Mouse (Mus musculus) G1E (cell line): ENCODE measurements around the gene Ak4. TPM values are rescaled to one million over a fixed set of nuclear protein-coding genes. Genes with fewer than 3 reads are reported as not detected.

Source experiments
- ATAC-seq: 2 replicates; pipeline ENCODE4 v1.8.0; 2016; ENCODE audit warnings: mild to moderate bottlenecking; ENCODE audit not compliant: insufficient number of reproducible peaks, poor library complexity, low FRiP score, severe bottlenecking; ENCODE audit errors: extremely low read depth
- DNase-seq: peaks from one replicate; pipeline ENCODE4 v3.0.0; 2012; ENCODE audit warnings: low spot score
- H3K27me3 ChIP-seq: 2 replicates; pipeline ENCODE4 v1.6.1; 2012; ENCODE audit warnings: mild to moderate bottlenecking, low read length, inconsistent platforms; ENCODE audit not compliant: insufficient read depth
- H3K36me3 ChIP-seq: replicated peaks from 2 replicates; pipeline ENCODE3; 2012; ENCODE audit warnings: mild to moderate bottlenecking, inconsistent platforms
- H3K4me1 ChIP-seq: 2 replicates; pipeline ENCODE4 v1.6.1; 2012; ENCODE audit warnings: low read depth, low read length, inconsistent platforms, mixed read lengths; ENCODE audit not compliant: insufficient read depth
- H3K4me3 ChIP-seq: 2 replicates; pipeline ENCODE4 v1.5.1; 2012; ENCODE audit warnings: low read depth, mild to moderate bottlenecking, inconsistent platforms, low read length, moderate library complexity, mixed read lengths
- H3K9me3 ChIP-seq: replicated peaks from 2 replicates; pipeline ENCODE4 v1.6.1; 2012; ENCODE audit warnings: inconsistent platforms
- CTCF ChIP-seq: IDR thresholded peaks from 2 replicates; pipeline ENCODE4 v1.5.1; 2012; ENCODE audit warnings: low read depth, low read length, inconsistent platforms, mixed read lengths
- GATA1 ChIP-seq: IDR thresholded peaks from 2 replicates; pipeline ENCODE4 v1.6.1; 2012; ENCODE audit warnings: borderline replicate concordance, low read length, inconsistent platforms, mixed read lengths
- GATA2 ChIP-seq: IDR thresholded peaks from 2 replicates; pipeline ENCODE4 v1.6.1; 2012; ENCODE audit warnings: low read depth, low read length, inconsistent platforms, borderline replicate concordance
- POLR2AphosphoS5 ChIP-seq: IDR thresholded peaks from 2 replicates; pipeline ENCODE4 v1.6.1; 2012; ENCODE audit warnings: low read depth, low read length, inconsistent platforms; ENCODE audit not compliant: insufficient replicate concordance
- TAL1 ChIP-seq: conservative IDR thresholded peaks from 2 replicates; pipeline ENCODE4 v1.6.1; 2012; ENCODE audit warnings: low read depth, low read length, inconsistent platforms, mixed read lengths
- polyA plus RNA-seq: library from polyadenylated mRNA; stranded (reverse); fragments of >175 nt; gene quantifications from 2 replicates; pipeline ENCODE4 v1.2.3, GENCODE M21; 2012
- total RNA-seq, 2 experiments: library from RNA; stranded (forward) in 1 of 2; stranded (reverse) in 1 of 2; fragments of 200-1000 nt in 1 of 2; fragments of >200 nt in 1 of 2; fragmentation: Nextera tagmentation in 1 of 2; gene quantifications; 2 replicates each; pipeline ENCODE4 v1.2.3; 2014 to 2017

Gene Ak4
- total and polyA plus RNA-seq, 3 experiments = not detected

GRCm38 (mm10) chr4:101419911-101420880 is 1.1 kb downstream of the Ak4 start:
- no peak for ATAC-seq
- no peaks in the 10 kb centered on the region for H3K4me1 ChIP-seq
- no peaks in the 10 kb centered on the region; the same call in 1 of the 2 replicates for H3K27me3 ChIP-seq
- DNase-seq = no peak
- H3K9me3 ChIP-seq = peaks cover 10% of the 10 kb centered on the region
- no peaks in the 10 kb centered on the region for H3K36me3 ChIP-seq
- TF ChIP-seq CTCF = no peak
- no peak for TF ChIP-seq TAL1
- no peak for TF ChIP-seq GATA1
- no peak for TF ChIP-seq POLR2AphosphoS5
- TF ChIP-seq GATA2 = no peak
- no peak overlapping the region; the same call in 1 of the 2 replicates for H3K4me3 ChIP-seq

DNA sequence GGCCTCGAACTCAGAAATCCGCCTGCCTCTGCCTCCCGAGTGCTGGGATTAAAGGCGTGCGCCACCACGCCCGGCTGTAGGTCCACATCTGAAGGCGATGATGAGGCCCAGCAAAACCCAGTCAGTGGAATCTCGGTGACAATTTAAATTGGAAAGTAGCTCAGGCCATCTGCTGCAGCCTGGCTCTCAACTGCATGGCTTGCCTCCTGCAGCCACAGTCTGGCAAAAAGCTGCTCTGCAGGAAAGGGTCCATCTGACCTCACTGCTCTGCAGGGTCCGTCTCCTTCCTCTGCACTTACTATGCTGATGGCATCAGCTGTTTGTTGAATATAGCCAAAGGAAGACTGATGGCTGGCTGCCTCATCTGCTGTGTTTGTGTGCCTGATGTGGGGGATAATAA is 3.9 kb downstream of the Ak4 start:
- TF ChIP-seq GATA1 (no peak), CTCF (no peak), TAL1 (no peak), GATA2 (no peak), POLR2AphosphoS5 (no peak)
- H3K27me3 ChIP-seq = no peaks in the 10 kb centered on the region; the same call in 1 of the 2 replicates
- DNase-seq (no peak), ATAC-seq (no peak)
- no peaks in the 10 kb centered on the region for H3K36me3 ChIP-seq
- H3K9me3 ChIP-seq = peaks cover 10% of the 10 kb centered on the region
- no peaks in the 10 kb centered on the region for H3K4me1 ChIP-seq
- no peak overlapping the region for H3K4me3 ChIP-seq

- Histone ChIP-seq H3K36me3 (no peaks in the 10 kb centered on the region), H3K4me1 (no peaks in the 10 kb centered on the region), H3K4me3 (no peak overlapping the region), H3K27me3 (no peaks in the 10 kb centered on the region; the same call in 1 of the 2 replicates), H3K9me3 (peaks cover 10% of the 10 kb centered on the region)
- DNase-seq (no peak), ATAC-seq (no peak)
- TF ChIP-seq GATA1 = no peak
- TF ChIP-seq CTCF = no peak
- no peak for TF ChIP-seq POLR2AphosphoS5
- TF ChIP-seq GATA2 = no peak
- no peak for TF ChIP-seq TAL1
Measured at GRCm38 (mm10) chr4:101423571-101423970, 4.5 kb downstream of the Ak4 start.

- TF ChIP-seq GATA1 (no peak), CTCF (no peak), TAL1 (no peak), GATA2 (no peak), POLR2AphosphoS5 (no peak)
- ATAC-seq (no peak), DNase-seq (no peak)
- peaks cover 10% of the 10 kb centered on the region for H3K9me3 ChIP-seq
- no peaks in the 10 kb centered on the region for H3K36me3 ChIP-seq
- no peaks in the 10 kb centered on the region for H3K4me1 ChIP-seq
- no peak overlapping the region for H3K4me3 ChIP-seq
- H3K27me3 ChIP-seq = no peaks in the 10 kb centered on the region; the same call in 1 of the 2 replicates
Measured at GRCm38 (mm10) chr4:101424495-101424894, 5.4 kb downstream of the Ak4 start.

- Histone ChIP-seq H3K4me1 (no peaks in the 10 kb centered on the region), H3K36me3 (no peaks in the 10 kb centered on the region), H3K27me3 (no peaks in the 10 kb centered on the region; the same call in 1 of the 2 replicates), H3K9me3 (peaks cover 5% of the 10 kb centered on the region), H3K4me3 (no peak overlapping the region)
- no peak for ATAC-seq
- no peak for TF ChIP-seq GATA1
- no peak for TF ChIP-seq POLR2AphosphoS5
- TF ChIP-seq CTCF = no peak
- no peak for TF ChIP-seq TAL1
- TF ChIP-seq GATA2 = no peak
- no peak for DNase-seq
Measured at GRCm38 (mm10) chr4:101425119-101425518, 6.0 kb downstream of the Ak4 start.

DNA sequence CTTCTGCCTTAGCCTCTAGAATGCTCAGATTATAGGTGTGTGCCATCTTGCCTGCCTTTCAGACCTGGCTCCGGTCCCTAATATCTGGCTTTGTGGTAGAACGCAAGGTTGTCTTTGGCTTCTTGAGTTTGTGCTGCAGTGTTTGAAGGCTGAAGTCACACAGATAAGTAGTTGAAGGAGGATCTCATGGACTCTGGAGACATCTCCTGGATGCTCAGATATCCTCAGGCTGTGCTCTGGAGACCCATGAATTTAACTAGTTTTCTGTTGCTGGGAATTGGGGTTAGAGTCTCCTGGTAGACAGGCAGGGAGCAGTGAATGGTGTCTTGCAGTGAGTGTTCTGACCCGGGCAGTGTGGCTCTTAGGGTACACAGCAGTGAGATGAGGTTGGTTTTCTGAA is 6.6 kb downstream of the Ak4 start:
- H3K36me3 ChIP-seq = no peaks in the 10 kb centered on the region
- no peak for ATAC-seq
- H3K9me3 ChIP-seq = no peaks in the 10 kb centered on the region
- no peaks in the 10 kb centered on the region for H3K4me1 ChIP-seq
- H3K4me3 ChIP-seq = no peak overlapping the region
- no peak for TF ChIP-seq CTCF
- no peak for TF ChIP-seq POLR2AphosphoS5
- TF ChIP-seq GATA1 = no peak
- no peak for TF ChIP-seq GATA2
- no peak for TF ChIP-seq TAL1
- DNase-seq = no peak
- H3K27me3 ChIP-seq = no peaks in the 10 kb centered on the region
